Comparison of ENCODE assay signal across 34 mouse cellular contexts in the genomic region with DNA sequence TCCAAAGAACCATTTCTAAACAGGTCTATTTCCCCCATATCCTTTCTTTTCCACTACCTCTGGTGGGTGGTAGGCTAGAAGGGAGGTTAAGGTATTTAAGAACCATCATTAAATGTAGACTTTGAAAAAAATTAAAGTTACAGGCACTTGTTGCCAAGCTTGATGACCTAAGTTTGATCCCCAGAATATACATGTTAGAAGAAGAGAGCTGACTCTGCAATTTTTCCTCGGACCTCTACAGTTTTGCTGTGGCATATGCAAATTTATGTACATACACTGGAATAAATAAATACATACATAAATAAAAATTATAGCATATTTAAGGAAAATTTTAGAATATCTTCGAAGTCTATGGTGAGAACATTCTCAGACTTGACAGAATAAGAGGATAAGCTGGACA.
"Had no signal": no experiment of that assay in that cellular context is flagged by ENCODE, and none has a peak within 500 bp of the region (broad histone marks: within the 10 kb centered on the region; RNA-seq: fewer than 3 reads in every experiment).

No protein-coding gene starts in this region.

- DNase-seq: heart, postnatal 10 days; heart, postnatal 14 days; heart, postnatal 36 days; heart, postnatal 4 days; kidney, adult 11 months; kidney, adult 18-20 months; kidney, adult 8-10 months; kidney, adult 9 months; kidney, postnatal 10 days; kidney, postnatal 14 days; kidney, postnatal 25 days; kidney, postnatal 36 days; kidney, postnatal 4 days; layer of hippocampus, adult 9-11 months; layer of hippocampus, postnatal 36 days had no signal

- H3K9me3 ChIP-seq: heart, embryonic 10.5 days; heart, embryonic 12.5 days; heart, embryonic 15.5 days; hindbrain, embryonic 10.5 days; hindbrain, embryonic 13.5 days; hindbrain, embryonic 15.5 days; intestine, embryonic 15.5 days; kidney, embryonic 15.5 days had no signal

- H3K4me2 ChIP-seq: heart, embryonic 11.5 days; heart, embryonic 12.5 days; heart, embryonic 13.5 days; heart, embryonic 15.5 days; hindbrain, embryonic 12.5 days; hindbrain, embryonic 13.5 days; hindbrain, embryonic 14.5 days; hindbrain, embryonic 15.5 days; intestine, embryonic 15.5 days; kidney, embryonic 15.5 days had no signal

- H3K36me3 ChIP-seq: heart, embryonic 10.5 days; heart, embryonic 12.5 days; heart, embryonic 13.5 days; heart, embryonic 15.5 days; hindbrain, embryonic 10.5 days; hindbrain, embryonic 12.5 days; hindbrain, embryonic 13.5 days; hindbrain, embryonic 15.5 days; intestine, embryonic 15.5 days; kidney, embryonic 15.5 days had no signal

- H3K4me1 ChIP-seq: heart, embryonic 10.5 days; heart, embryonic 12.5 days; heart, embryonic 13.5 days; heart, embryonic 15.5 days; hindbrain, embryonic 10.5 days; hindbrain, embryonic 12.5 days; hindbrain, embryonic 13.5 days; hindbrain, embryonic 15.5 days; intestine, embryonic 15.5 days; kidney, embryonic 15.5 days had no signal

- H3K4me3 ChIP-seq: heart, embryonic 10.5 days; heart, embryonic 12.5 days; heart, embryonic 13.5 days; heart, embryonic 15.5 days; hindbrain, embryonic 10.5 days; hindbrain, embryonic 12.5 days; hindbrain, embryonic 13.5 days; hindbrain, embryonic 15.5 days; intestine, embryonic 15.5 days; kidney, embryonic 15.5 days; layer of hippocampus, adult 2 months; left cerebral cortex, adult 2 months had no signal

- H3K27ac ChIP-seq: heart, embryonic 10.5 days; heart, embryonic 13.5 days; heart, embryonic 15.5 days; hindbrain, embryonic 10.5 days; hindbrain, embryonic 12.5 days; hindbrain, embryonic 13.5 days; hindbrain, embryonic 14.5 days; hindbrain, embryonic 15.5 days; hindbrain, postnatal 0 days; intestine, embryonic 15.5 days; kidney, embryonic 15.5 days; kidney, postnatal 0 days; layer of hippocampus, adult 2 months; left cerebral cortex, adult 2 months had no signal

- H3K27me3 ChIP-seq: heart, embryonic 12.5 days; heart, embryonic 13.5 days; heart, embryonic 15.5 days; hindbrain, embryonic 12.5 days; hindbrain, embryonic 13.5 days; hindbrain, embryonic 15.5 days; intestine, embryonic 15.5 days; kidney, embryonic 15.5 days had no signal

- H3K9ac ChIP-seq: heart, embryonic 12.5 days; heart, embryonic 13.5 days; heart, embryonic 15.5 days; hindbrain, embryonic 12.5 days; hindbrain, embryonic 13.5 days; hindbrain, embryonic 14.5 days; hindbrain, embryonic 15.5 days; intestine, embryonic 15.5 days; kidney, embryonic 15.5 days had no signal

- ATAC-seq: hindbrain, embryonic 16.5 days; hindbrain, postnatal 0 days; inflammation-experienced regulatory T-cells, adult 6 months; intestine, embryonic 15.5 days; intestine, embryonic 16.5 days had no signal
